Mouse (Mus musculus): ENCODE data around the gene Wwtr1.

Gene Wwtr1

GRCm38 (mm10) chr3:57557408-57557807 lies 18.3 kb downstream of the Wwtr1 start:
- no peak for DNase-seq

GRCm38 (mm10) chr3:57555560-57555959 lies 20.1 kb downstream of the Wwtr1 start:
- no peak for DNase-seq

GRCm38 (mm10) chr3:57554890-57555239 lies 20.8 kb downstream of the Wwtr1 start:
- no peak for DNase-seq

GRCm38 (mm10) chr3:57554124-57554889 lies 21.4 kb downstream of the Wwtr1 start:
- no peak for DNase-seq

- no peak for DNase-seq
Observed at GRCm38 (mm10) chr3:57553108-57553507, 22.6 kb downstream of the Wwtr1 start.

- no peak for DNase-seq
Observed at GRCm38 (mm10) chr3:57551210-57551609, 24.5 kb downstream of the Wwtr1 start.

- no peak for DNase-seq
Observed at GRCm38 (mm10) chr3:57550468-57551185, 25.1 kb downstream of the Wwtr1 start.

GRCm38 (mm10) chr3:57544154-57544553 lies 31.6 kb downstream of the Wwtr1 start:
- DNase-seq, result peak; percentile 4

- DNase-seq, result no peak
Observed at GRCm38 (mm10) chr3:57542848-57543380, 32.8 kb downstream of the Wwtr1 start.

GRCm38 (mm10) chr3:57541205-57541604 lies 34.5 kb downstream of the Wwtr1 start:
- no peak for DNase-seq

- no peak for DNase-seq
Observed at GRCm38 (mm10) chr3:57540474-57540873, 35.2 kb downstream of the Wwtr1 start.

- no peak for DNase-seq
Observed at GRCm38 (mm10) chr3:57535483-57536185, 40.1 kb downstream of the Wwtr1 start.

- no peak for DNase-seq
Observed at GRCm38 (mm10) chr3:57534450-57534849, 41.3 kb downstream of the Wwtr1 start.

- no peak for DNase-seq
Observed at GRCm38 (mm10) chr3:57533876-57534275, 41.8 kb downstream of the Wwtr1 start.

GRCm38 (mm10) chr3:57532991-57533725 lies 42.6 kb downstream of the Wwtr1 start:
- no peak for DNase-seq

- no peak for DNase-seq
Observed at GRCm38 (mm10) chr3:57530836-57531235, 44.9 kb downstream of the Wwtr1 start.

GRCm38 (mm10) chr3:57530221-57530620 lies 45.5 kb downstream of the Wwtr1 start:
- no peak for DNase-seq

GRCm38 (mm10) chr3:57527154-57527553 lies 48.6 kb downstream of the Wwtr1 start:
- DNase-seq, result no peak

- DNase-seq, result no peak
Observed at GRCm38 (mm10) chr3:57523093-57523492, 52.6 kb downstream of the Wwtr1 start.

GRCm38 (mm10) chr3:57521876-57522275 lies 53.8 kb downstream of the Wwtr1 start:
- DNase-seq, result no peak

GRCm38 (mm10) chr3:57519995-57520394 lies 55.7 kb downstream of the Wwtr1 start:
- no peak for DNase-seq

- no peak for DNase-seq
Observed at GRCm38 (mm10) chr3:57516146-57516545, 59.6 kb downstream of the Wwtr1 start.

GRCm38 (mm10) chr3:57515044-57515443 lies 60.7 kb downstream of the Wwtr1 start:
- DNase-seq, result no peak

Measured in liver (tissue).